Mouse (Mus musculus) thymus, postnatal 0 days (tissue): Measurements from ENCODE around the gene Cdk17. TPM values are rescaled to one million over a fixed set of nuclear protein-coding genes. Genes with fewer than 3 reads are reported as not detected.
A peak's percentile ranks its signal among the peaks of the same experiment; 100 is the strongest.

ENCODE experiments used
- DNase-seq: peaks from one replicate; pipeline ENCODE4 v3.0.0-alpha.2; 2015; ENCODE audit warnings: low spot score
- polyA plus RNA-seq: library from polyadenylated mRNA; unstranded; fragments of >200 nt; fragmentation: Nextera tagmentation; extraction: Ambion mirVana; gene quantifications from 2 replicates; pipeline ENCODE4 v1.2.1, GENCODE M21; 2015

The Cdk17 gene
- polyA plus RNA-seq, 1 experiment from 2014 or later = 55.3 TPM

GRCm38 (mm10) chr10:93225751-93226150 lies 65.1 kb downstream of the Cdk17 start:
- peak; percentile 44 for DNase-seq

GRCm38 (mm10) chr10:93227921-93228320 lies 67.2 kb downstream of the Cdk17 start:
- peak; percentile 59 for DNase-seq

DNA sequence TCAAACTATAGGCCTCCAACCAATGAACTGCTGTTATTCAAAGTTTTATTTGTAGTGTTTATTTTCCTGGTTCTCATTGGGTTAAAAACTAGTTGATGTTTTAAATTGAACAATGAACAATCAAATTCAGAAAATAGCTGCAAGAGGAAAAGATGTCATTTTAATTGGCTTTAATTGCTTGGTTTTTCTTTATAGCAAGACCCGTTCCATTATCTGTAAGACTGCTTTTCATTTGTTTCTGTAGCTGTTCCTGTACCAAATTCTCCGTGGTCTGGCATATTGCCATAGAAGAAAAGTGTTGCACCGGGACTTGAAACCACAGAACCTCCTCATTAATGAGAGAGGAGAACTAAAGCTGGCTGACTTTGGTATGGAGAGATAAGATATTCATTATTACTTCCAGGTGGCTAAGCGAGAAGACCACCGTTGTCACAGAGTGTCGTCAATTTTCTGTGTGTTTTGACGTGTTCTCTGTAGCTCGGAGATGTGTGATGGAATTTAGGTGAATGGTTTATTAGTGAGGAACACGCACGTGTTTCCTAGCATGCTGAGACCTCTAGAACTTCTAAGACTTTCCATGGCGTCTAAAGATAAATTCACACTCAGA lies 67.8 kb downstream of the Cdk17 start:
- DNase-seq = no peak

DNA sequence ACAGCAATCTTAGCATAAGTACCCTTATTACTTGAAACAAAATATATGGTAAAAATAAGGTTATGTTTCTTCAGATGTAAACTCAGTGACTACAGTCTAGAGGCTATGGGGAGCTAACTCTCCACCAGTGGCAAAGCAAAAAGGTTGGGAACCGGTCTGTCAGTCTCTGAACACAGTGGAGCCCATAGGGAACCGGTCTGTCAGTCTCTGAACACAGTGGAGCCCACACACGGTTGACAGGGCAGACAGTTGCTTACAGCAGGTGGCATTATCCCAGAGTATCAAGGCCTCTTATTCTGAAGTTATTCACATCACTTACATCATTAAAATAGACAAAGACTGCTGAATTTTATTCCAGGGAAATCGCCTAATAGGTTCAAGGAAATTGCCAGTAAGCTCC lies 70.8 kb downstream of the Cdk17 start:
- DNase-seq = no peak

GRCm38 (mm10) chr10:93231893-93232292 lies 71.2 kb downstream of the Cdk17 start:
- no peak for DNase-seq

GRCm38 (mm10) chr10:93233665-93234194 lies 73.1 kb downstream of the Cdk17 start:
- DNase-seq = no peak

DNA sequence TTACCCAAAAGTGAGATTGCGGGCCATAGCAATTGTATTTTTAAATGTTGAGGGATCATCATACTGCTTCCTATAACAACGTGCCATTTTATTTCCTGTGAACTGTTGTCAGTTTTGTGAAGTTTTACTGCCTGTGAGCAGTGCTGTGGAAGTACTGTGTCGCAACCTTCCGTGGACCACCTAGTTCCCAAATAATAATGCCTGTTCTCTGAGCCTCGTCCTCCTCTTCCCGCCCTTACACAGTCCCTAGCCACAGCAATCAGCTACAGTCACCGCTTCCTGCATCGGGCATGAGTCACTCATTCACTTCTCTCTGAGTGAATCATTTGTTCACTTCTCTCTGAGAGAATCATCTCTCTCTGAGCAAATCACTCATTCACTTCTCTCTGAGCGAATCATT lies 74.0 kb downstream of the Cdk17 start:
- no peak for DNase-seq

GRCm38 (mm10) chr10:93239201-93239806 lies 78.6 kb downstream of the Cdk17 start:
- no peak for DNase-seq

- no peak for DNase-seq
These were observed 81.5 kb downstream of the Cdk17 start for GRCm38 (mm10) chr10:93242208-93242607.

DNA sequence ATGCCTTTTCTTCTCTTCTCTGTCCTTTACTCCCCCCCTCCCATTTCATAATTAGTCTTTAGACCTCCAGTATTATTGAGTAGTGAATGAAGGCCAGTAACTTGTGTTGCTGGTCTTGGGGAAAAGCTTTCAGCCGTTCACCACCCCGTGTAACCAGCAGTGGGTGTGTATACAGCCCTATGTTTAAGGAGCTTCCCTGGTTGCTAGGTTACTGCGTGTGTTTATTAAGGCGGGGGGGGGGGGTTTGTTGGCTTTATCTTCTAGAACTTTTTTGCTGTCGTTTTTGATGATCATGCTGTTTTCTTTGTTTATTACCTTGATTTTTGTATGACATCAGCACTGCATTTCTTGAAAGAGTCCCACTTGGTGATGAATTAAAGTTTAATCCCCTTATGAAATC lies 82.2 kb downstream of the Cdk17 start:
- no peak for DNase-seq

DNA sequence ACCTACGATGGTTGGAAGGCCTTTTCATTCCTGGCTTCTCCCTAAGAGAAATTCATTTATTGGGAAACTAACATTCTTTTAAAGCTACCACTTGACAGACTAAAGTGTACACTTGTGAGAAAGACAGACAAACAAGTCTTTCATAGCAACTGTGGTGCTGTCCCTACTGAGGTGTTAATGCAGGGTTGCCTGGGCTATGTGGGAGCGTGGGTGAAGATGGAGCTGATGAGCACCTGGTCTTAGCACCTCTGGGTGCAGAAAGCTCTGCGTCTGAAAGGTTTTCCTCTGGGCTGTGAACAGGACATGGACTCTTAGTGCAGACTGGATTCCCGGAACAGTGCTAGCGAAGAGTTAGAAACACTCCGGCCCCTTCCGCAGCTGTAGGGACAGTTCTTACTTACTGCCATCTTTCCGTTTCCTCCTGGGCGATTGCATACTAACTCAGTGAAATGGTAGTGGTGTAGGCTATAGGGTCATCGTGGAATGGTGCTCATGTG lies 83.6 kb downstream of the Cdk17 start:
- no peak for DNase-seq

GRCm38 (mm10) chr10:93246185-93246920 lies 85.7 kb downstream of the Cdk17 start:
- DNase-seq = no peak

DNA sequence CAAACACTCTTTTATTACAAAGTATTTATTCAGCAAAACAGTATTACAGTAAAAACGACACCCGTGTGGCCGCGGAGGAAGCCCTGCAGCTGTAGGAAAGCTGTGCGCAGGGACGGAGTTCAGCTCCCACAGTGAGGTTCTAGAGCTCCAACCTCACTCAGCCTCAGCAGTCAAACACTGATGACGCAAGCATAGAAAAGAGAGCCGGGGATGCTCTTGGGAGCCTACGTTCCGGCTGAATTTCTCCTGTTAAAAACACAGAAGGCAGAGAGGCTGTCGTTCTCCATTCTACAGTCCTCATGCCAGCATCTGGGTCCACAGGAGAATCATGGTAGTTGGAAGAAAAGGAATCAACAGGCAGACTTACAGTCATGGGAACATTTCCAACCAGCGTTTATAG lies 86.7 kb downstream of the Cdk17 start:
- no peak for DNase-seq

DNA sequence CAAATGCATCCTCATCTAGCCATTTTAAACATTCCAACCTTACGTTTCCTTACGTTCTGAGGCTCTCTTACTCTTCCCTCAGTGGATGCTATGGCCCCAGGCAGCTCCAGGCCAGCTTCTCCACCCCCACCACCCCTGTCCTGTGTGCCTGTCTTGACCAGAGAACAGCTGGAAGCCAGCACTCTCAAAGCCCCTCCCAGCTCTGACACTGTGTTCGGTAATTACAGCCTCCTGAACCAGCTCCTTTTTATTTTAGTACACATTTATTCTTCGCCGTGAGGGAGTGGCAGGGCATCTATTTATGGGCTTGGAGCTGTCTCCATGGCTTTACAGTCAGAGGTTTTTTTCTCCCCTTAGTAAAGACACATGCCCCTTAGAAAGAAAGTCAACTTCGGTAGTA lies 87.2 kb downstream of the Cdk17 start:
- DNase-seq = no peak

DNA sequence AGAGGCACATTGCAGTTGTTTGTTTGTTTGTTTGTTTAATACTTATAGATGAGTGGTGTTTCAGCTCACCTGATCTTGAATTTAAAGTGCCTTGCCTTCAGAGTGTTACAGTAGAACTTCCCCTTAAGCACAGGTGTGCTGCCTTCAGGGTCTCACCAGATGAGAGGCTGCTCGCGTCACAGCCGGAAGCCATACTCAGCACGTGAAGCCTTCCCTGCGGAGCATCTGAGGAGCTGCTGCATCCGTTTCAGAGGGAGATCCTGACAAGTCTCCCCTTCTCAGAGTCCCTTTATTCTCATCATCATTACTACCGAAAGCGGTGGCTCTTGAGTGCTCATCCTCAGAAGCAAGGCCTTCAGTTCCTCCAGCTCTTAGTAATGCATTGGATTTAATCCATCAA lies 87.7 kb downstream of the Cdk17 start:
- DNase-seq = no peak

DNA sequence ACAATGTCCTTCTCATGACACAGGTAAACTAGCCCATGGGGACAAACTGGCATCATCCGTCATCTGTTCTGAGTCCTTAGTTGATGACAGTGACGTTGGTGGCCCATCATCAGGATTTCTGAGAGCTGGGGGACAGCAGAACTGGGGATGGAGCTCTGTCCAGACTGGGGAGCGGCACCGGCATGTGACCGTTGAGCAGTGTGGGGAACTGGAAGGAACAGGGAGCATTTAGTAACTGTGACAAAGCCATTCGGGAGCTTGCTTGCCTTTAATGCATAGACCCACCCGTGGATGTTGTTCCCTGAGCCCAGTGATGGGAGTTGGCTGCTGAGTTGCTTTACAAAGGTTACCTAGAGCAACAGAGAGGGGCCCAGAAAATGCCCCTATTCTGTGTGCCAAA lies 89.2 kb downstream of the Cdk17 start:
- no peak for DNase-seq

GRCm38 (mm10) chr10:93250436-93251317 lies 90.0 kb downstream of the Cdk17 start:
- DNase-seq = no peak

DNA sequence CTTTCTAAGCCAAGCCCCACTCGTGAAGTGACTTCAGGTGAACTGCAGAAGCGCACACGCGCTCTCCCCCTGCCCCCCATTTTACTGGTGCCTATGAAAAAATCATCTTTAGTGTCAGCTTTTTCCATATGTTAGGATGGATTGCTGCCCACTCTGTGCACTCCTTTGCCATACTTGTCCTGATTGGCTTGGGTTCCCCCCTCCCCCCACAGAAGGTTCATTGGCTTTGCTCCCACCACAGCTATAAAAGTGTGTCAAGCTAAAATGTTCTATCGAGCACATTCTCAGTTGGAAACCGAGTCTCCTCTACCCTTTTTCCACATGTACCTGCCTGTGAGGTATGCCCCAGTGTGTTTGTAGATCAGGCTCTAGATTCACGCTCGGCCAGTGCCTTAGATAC lies 90.8 kb downstream of the Cdk17 start:
- no peak for DNase-seq

DNA sequence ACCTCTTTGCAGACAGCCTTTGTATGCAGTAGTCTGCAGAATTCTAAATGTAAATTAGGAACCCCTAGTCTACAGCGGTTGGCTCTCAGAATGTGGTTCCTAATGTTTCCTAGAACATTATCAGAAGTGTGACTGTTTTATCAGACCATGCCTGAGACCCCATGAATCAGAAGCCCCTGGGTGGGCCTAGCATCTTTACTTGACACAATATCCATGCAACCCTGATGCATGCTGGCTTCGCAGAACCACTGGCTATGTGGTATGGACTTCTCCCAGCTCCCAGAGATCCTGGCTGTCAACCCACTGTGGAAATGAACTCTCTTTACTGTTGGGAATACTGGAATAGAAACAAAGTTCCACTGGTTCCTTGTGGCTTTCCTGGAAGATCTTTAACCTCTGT lies 92.0 kb downstream of the Cdk17 start:
- DNase-seq = no peak

DNA sequence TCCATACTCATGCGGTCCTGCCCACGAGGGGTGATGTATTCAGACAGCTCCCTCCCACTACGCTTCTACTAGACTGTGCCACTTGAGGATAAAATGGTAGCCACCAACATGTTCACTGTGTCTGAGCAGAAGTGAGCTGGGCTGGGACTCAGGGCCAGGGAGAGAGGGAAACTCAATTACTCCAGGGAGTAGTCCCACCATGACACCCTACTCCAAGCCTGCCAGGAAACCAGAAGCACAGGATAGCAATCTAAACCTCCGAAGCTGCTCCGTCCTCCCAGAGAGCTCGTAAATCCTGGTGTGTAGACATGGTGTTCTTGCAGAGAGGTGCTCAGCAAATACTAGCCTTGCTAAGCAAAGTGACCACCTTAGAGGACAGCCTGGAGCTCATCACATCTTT lies 92.5 kb downstream of the Cdk17 start:
- no peak for DNase-seq

DNA sequence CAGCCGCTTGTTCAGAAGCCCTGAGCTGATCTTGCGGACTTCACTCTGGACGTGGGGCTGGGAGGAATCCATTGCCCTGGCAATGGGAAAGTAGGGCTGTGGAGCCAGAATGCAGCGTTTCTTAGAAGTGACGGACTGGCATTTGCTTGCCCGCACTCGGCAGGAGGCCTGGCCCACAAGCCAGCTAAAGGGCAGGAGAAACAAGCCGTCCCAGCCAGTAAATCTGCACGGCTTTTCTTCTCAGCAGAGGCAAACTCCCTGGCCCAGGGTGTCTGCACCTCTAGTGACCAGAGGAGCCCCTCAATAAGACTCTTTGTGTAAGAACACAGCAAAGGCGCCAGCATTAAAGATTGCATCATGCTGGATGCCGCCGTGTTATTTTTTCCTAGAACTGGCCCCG lies 94.6 kb downstream of the Cdk17 start:
- DNase-seq = no peak
